Mouse (Mus musculus) stomach, embryonic 14.5 days (tissue): Measurements from ENCODE around the gene Gm38655. TPM values are rescaled to one million over a fixed set of nuclear protein-coding genes. Genes with fewer than 3 reads are reported as not detected.

Experiments
- ATAC-seq: fragments of 200-750 bp; cut with Nextera tagmentation; 2 replicates; pipeline ENCODE4 v1.8.0; 2017; ENCODE audit warnings: low read depth, moderate TSS enrichment; ENCODE audit not compliant: insufficient number of reproducible peaks, insufficient read depth, low FRiP score
- H3K27ac ChIP-seq: fragments of 300-500 bp; sonication (generic); 2 replicates; pipeline ENCODE4 v1.5.1; 2014; ENCODE audit warnings: mild to moderate bottlenecking, low read length, moderate library complexity, mixed read lengths
- H3K27me3 ChIP-seq: fragments of 300-500 bp; sonication (generic); 2 replicates; pipeline ENCODE4 v1.6.1; 2014; ENCODE audit warnings: low read length, control low read depth, mixed read lengths; ENCODE audit not compliant: control insufficient read depth, insufficient read depth
- H3K36me3 ChIP-seq: fragments of 300-500 bp; sonication (generic); 2 replicates; pipeline ENCODE4 v1.6.1; 2014; ENCODE audit warnings: mild to moderate bottlenecking, control low read depth, low read length, moderate library complexity, mixed read lengths; ENCODE audit not compliant: control insufficient read depth, insufficient read depth
- H3K4me1 ChIP-seq: fragments of 300-500 bp; sonication (generic); 2 replicates; pipeline ENCODE4 v1.6.1; 2014; ENCODE audit warnings: low read length, control low read depth, mixed read lengths; ENCODE audit not compliant: control insufficient read depth, insufficient read depth
- H3K4me2 ChIP-seq: fragments of 300-500 bp; sonication (generic); replicated peaks from 2 replicates; pipeline ENCODE4 v1.6.1; 2014; ENCODE audit warnings: low read depth, low read length, control low read depth
- H3K4me3 ChIP-seq: fragments of 300-500 bp; sonication (generic); 2 replicates; pipeline ENCODE4 v1.5.1; 2014; ENCODE audit warnings: low read depth, low read length, control low read depth
- H3K9ac ChIP-seq: fragments of 300-500 bp; sonication (generic); replicated peaks from 2 replicates; pipeline ENCODE4 v1.6.1; 2014; ENCODE audit warnings: low read depth, mild to moderate bottlenecking, control low read depth, low read length, moderate library complexity, mixed read lengths
- H3K9me3 ChIP-seq: fragments of 300-500 bp; sonication (generic); 2 replicates; pipeline ENCODE4 v1.6.1; 2016; ENCODE audit warnings: low read depth, low read length, control low read depth; ENCODE audit not compliant: control insufficient read depth
- WGBS: fragments of 180-500 bp; shearing (Covaris S2); extraction: QIAGEN DNeasy Blood & Tissue Kit; methylation state at CpG from one replicate; pipeline ENCODE4 v1.1.7; 2014; 5-methylcytosine and 5-hydroxymethylcytosine counted together
- polyA plus RNA-seq: library from polyadenylated mRNA; unstranded; fragments of >200 nt; fragmentation: Nextera tagmentation; extraction: Ambion mirVana; gene quantifications from 2 replicates; pipeline ENCODE4 v1.2.1, GENCODE M21; 2014

The Gm38655 gene
- polyA plus RNA-seq, 1 experiment from 2014 or later: 3.3 TPM

DNA sequence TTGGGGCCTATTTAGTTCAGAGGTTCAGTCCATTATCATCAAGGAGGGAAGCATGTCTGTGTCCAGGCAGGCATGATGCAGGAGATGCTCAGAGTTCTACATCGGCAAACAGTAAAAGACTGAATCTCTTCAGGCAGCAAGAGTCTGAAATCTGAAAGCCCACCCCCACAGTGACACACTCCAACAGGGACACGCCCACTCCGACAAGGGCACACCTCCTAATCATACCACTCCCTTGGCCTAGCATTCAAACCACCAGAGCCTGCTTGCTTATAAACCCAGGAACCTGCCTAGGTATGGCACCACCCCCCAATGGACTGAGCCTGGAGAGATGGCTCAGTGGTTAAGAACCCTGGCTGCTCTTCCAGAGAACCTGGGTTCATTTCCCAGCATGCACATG lies 40.2 kb upstream of the Gm38655 start:
- H3K9ac ChIP-seq: no peak overlapping the region
- peaks cover 38% of the 10 kb centered on the region for H3K36me3 ChIP-seq
- 82% methylated on average over 3 of the region's 3 CpGs for WGBS
- H3K27me3 ChIP-seq: no peaks in the 10 kb centered on the region
- no peaks in the 10 kb centered on the region for H3K4me1 ChIP-seq
- no peak overlapping the region for H3K4me3 ChIP-seq
- no peaks in the 10 kb centered on the region for H3K9me3 ChIP-seq
- H3K27ac ChIP-seq: no peak overlapping the region
- no peak overlapping the region for H3K4me2 ChIP-seq
- no peak for ATAC-seq

DNA sequence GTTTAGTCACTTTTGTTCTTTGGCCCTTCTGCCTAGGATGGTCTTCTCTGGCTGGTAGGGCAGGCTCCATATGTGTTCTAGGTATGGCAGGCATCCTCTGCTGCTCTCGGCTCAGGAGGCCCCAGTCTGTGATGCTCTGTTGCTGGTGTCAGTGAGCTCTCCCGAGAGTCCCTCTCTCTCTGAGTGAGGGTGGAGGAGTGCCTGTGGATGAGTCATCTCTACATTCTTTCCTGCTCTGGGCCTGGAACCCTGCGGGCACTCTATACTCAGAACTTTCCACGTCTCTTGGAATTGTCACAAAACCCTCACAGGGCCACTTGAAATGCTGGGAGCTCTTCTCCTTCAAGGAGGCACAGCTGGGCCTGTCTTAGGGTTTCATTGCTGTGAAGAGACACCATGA lies 36.4 kb upstream of the Gm38655 start:
- ATAC-seq: no peak
- Histone ChIP-seq H3K36me3 (peaks cover 58% of the 10 kb centered on the region), H3K27ac (no peak overlapping the region), H3K27me3 (no peaks in the 10 kb centered on the region), H3K9ac (no peak overlapping the region), H3K4me3 (no peak overlapping the region), H3K4me2 (no peak overlapping the region), H3K4me1 (no peaks in the 10 kb centered on the region), H3K9me3 (no peaks in the 10 kb centered on the region)
- 88% methylated on average over 4 of the region's 4 CpGs for WGBS

DNA sequence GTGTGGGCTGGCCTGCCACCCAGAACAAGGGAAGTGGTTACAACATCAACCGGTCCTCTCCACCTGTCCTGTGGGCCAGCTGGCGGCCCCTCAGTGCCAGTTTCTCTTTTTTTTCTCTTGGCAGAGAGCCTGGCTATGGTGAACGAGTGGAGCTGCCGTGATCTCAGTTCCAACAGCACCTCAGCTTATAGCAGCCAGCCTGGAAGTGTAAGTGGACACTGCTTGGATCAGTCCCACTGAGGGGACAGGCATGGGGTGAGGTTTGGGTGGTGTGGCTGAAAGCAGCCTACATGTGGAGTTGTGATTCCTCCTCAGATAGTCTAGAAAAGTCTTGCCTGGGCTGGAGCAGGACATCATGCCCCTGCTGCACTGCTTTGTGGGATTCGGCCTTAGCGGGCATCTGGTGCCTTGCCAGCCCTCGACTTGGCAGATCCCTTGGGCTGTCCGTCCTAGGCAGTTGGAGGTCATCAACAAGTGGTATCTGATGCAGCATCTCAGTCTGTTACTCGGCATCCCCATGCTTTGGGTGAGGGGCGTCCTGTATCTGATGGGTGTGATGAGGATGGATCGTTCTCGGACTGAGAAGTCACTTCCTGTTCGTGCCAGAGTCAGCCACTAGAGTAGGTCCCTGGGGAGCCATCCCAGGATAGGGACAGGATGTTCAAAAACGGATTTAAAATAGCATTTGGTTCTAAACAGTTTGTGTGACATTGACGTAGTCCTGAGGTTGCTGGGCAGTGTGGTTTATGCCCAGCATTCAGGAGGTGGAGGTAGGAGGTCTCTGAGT lies 35.6 kb upstream of the Gm38655 start:
- whole genome bisulfite sequencing: 84% methylated on average over 15 of the region's 15 CpGs
- no peak overlapping the region for H3K27ac ChIP-seq
- no peak overlapping the region for H3K4me3 ChIP-seq
- no peak overlapping the region for H3K9ac ChIP-seq
- H3K4me1 ChIP-seq: no peaks in the 10 kb centered on the region
- no peak overlapping the region for H3K4me2 ChIP-seq
- no peaks in the 10 kb centered on the region for H3K27me3 ChIP-seq
- no peaks in the 10 kb centered on the region for H3K9me3 ChIP-seq
- peaks cover 58% of the 10 kb centered on the region for H3K36me3 ChIP-seq
- ATAC-seq: no peak

DNA sequence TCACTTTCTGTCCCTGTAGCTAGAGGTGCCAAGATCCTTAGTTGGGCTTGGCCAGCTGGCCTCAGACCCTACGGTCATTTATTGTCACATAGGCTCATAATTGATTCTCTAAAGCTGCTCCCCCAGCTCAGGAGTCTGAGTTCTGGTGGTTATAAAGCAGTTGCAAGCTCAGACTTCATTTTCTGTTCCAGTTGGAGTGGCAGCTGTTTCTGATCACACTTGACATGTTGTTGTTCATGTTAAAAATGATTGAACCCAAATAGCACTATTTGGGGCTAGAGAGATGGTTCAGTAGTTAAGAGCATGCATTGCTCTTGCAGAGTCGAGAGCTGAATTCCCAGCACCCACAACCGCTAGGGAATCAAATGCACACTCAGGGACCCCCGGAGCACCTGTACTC lies 34.7 kb upstream of the Gm38655 start:
- WGBS: 81% methylated on average over 4 of the region's 4 CpGs
- H3K4me3 ChIP-seq: no peak overlapping the region
- no peaks in the 10 kb centered on the region for H3K4me1 ChIP-seq
- H3K4me2 ChIP-seq: no peak overlapping the region
- H3K9ac ChIP-seq: no peak overlapping the region
- ATAC-seq: no peak
- peaks cover 63% of the 10 kb centered on the region for H3K36me3 ChIP-seq
- no peak overlapping the region for H3K27ac ChIP-seq
- no peaks in the 10 kb centered on the region for H3K27me3 ChIP-seq
- no peaks in the 10 kb centered on the region for H3K9me3 ChIP-seq

DNA sequence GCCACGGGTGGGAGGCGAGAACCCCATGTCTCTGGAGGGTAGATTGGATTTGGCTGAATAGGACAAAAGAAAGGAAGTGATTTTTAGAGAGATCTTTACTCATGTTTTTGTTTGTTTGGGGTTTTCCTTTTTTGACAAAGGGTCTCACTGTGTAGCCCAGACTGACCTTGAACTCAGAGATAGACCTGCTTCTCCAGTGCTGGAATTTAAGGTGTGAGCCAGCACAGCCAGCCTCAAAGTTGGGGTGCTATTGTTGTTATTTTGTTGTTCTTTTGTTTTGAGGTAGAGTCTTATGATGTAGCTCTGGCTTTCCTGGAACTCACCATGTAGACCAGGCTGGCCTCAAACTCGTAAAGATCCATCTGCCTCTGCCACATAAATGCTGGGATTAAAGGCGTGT lies 27.1 kb upstream of the Gm38655 start:
- no peaks in the 10 kb centered on the region for H3K9me3 ChIP-seq
- WGBS: 94% methylated on average over 4 of the region's 4 CpGs
- no peak overlapping the region for H3K4me2 ChIP-seq
- peaks cover 58% of the 10 kb centered on the region for H3K36me3 ChIP-seq
- H3K9ac ChIP-seq: no peak overlapping the region
- no peaks in the 10 kb centered on the region for H3K27me3 ChIP-seq
- H3K27ac ChIP-seq: no peak overlapping the region
- H3K4me1 ChIP-seq: no peaks in the 10 kb centered on the region
- H3K4me3 ChIP-seq: no peak overlapping the region
- ATAC-seq: no peak

DNA sequence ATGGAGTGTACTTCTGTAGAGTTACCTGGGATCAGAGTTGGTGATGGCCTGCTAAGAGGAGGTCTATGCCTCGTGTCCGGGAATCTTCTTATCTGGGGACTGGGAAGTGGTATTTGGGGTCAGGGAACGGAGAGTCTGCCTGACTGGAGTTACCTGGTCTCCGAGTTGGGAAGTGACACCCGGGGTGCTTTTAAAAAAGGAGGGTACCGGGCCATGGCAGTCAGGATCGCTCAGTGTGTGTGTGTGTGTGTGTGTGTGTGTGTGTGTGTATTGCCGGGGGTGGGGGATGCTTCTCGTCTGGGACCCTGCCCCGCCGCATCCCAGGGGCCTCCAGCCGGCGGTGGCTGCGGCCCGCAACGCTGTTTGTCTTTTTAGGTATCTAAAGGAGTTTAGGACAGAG lies 13.8 kb upstream of the Gm38655 start:
- no peaks in the 10 kb centered on the region for H3K9me3 ChIP-seq
- WGBS: 7% methylated on average over 15 of the region's 16 CpGs
- peaks cover 9% of the 10 kb centered on the region for H3K4me1 ChIP-seq
- peak overlapping the region; percentile 82 for H3K4me2 ChIP-seq
- no peak overlapping the region for H3K27ac ChIP-seq
- no peaks in the 10 kb centered on the region for H3K27me3 ChIP-seq
- ATAC-seq: no peak
- H3K36me3 ChIP-seq: peaks cover 16% of the 10 kb centered on the region
- peak overlapping the region; percentile 84 for H3K9ac ChIP-seq
- peak overlapping the region; percentile 95 for H3K4me3 ChIP-seq

DNA sequence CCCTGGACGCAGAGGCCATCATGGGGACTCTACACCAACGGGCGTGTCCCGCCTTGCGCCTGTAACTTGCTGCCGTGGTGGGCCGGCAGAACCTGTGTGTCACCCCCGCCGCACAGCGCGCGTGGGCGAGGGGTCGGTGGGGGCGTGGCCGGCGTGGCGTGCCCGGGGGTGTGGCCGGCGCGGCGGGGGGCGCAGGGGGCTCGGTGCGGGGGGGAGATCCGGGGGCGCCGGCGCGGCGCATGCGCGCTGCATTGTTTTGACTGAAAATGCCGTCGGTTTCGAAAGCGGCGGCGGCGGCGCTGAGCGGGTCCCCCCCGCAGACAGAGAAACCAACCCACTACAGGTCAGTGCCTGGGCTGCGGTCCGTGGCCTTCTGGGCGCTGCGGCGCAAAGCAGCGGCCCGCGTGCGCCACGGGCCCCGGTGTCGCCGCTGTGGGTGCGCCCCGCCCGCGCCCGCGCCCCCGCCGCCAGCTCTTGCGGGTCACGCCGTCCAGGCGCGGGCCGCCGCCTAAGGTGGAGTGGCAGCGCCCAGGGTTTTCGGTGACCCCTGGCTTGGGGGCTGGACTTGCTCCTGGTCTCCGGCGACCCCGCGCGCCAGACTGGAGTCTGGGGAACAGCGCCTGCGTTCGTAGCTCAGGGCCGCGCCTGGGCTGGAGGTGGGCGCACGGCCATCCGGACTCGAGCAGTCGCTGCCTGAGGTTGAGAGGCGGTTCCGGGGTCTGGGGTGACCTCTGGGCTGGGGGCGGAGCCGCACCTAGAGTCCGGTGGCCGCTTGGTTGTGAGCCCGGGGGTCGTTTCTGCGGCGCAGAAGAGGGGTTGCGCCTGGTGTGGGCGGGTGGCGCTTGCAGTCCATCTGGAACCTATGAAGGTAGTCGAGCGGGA lies 13.1 kb upstream of the Gm38655 start, which contains the start of gene Unkl:
Unkl (plus strand) TSS at position 248 of the 882 bp plus-strand sequence.
- WGBS: under 1% methylated on average over 82 of the region's 104 CpGs
- no peaks in the 10 kb centered on the region for H3K9me3 ChIP-seq

DNA sequence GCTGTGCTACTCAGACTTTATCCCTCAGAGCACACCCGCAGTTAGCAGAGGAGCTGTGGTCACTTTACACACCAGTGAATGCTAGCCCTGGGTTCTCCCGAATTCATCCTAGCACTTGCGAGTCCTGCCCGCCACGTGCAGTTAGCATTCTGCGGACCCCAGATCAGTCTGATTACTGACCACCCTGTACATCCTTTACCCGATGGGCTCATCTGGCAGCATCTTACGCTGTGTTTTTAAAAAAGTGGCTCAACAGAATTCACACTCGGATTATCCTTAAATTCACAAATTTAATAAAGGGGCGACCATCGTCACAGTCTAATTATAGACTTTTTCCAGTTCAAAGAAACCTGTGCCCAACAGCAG lies 12.5 kb upstream of the Gm38655 start:
- Histone ChIP-seq H3K4me3 (peak overlapping the region; percentile 95), H3K27ac (peak overlapping the region; percentile 69; the same call in 1 of the 2 replicates), H3K36me3 (peaks cover 15% of the 10 kb centered on the region), H3K4me2 (peak overlapping the region; percentile 82), H3K9me3 (no peaks in the 10 kb centered on the region), H3K27me3 (no peaks in the 10 kb centered on the region), H3K4me1 (peaks cover 9% of the 10 kb centered on the region), H3K9ac (peak overlapping the region; percentile 84)
- WGBS: 11% methylated on average over 11 of the region's 11 CpGs
- ATAC-seq: no peak

More for the DNA sequence above, 13.1 kb upstream of the Gm38655 start, which contains the start of gene Unkl:
- Histone ChIP-seq H3K27me3 (no peaks in the 10 kb centered on the region), H3K9ac (peak within 1 kb of the TSS; percentile 84), H3K27ac (peak within 1 kb of the TSS; percentile 69; the same call in 1 of the 2 replicates), H3K36me3 (peaks cover 15% of the 10 kb centered on the region), H3K4me1 (peaks cover 9% of the 10 kb centered on the region), H3K4me3 (peak within 1 kb of the TSS; percentile 95), H3K4me2 (peak within 1 kb of the TSS; percentile 82)
- peak; percentile 50; the same call in 1 of the 2 replicates for ATAC-seq
